Mouse (Mus musculus) heart, embryonic 11.5 days (tissue): ENCODE results near the gene Supt4a. TPM values are rescaled to one million over a fixed set of nuclear protein-coding genes. Genes with fewer than 3 reads are reported as not detected.

Source experiments
- ATAC-seq: fragments of 200-750 bp; cut with Nextera tagmentation; replicated peaks from 2 replicates; pipeline ENCODE4 v1.8.0; 2017; ENCODE audit warnings: moderate library complexity; ENCODE audit not compliant: insufficient number of reproducible peaks, low FRiP score, low TSS enrichment
- H3K27ac ChIP-seq: fragments of 300-500 bp; sonication (generic); 2 replicates; pipeline ENCODE4 v1.5.1; 2014; ENCODE audit warnings: mild to moderate bottlenecking, low read depth, low read length
- H3K27me3 ChIP-seq: fragments of 300-500 bp; sonication (generic); 2 replicates; pipeline ENCODE4 v1.6.1; 2014; ENCODE audit warnings: mild to moderate bottlenecking, low read length, mixed read lengths; ENCODE audit not compliant: control insufficient read depth, insufficient read depth
- H3K36me3 ChIP-seq: fragments of 300-500 bp; sonication (generic); 2 replicates; pipeline ENCODE4 v1.6.1; 2014; ENCODE audit warnings: mild to moderate bottlenecking, low read length, moderate library complexity, mixed read lengths; ENCODE audit not compliant: control insufficient read depth, insufficient read depth
- H3K4me1 ChIP-seq: fragments of 300-500 bp; sonication (generic); 2 replicates; pipeline ENCODE4 v1.6.1; 2014; ENCODE audit warnings: low read length; ENCODE audit not compliant: control insufficient read depth, insufficient read depth
- H3K4me2 ChIP-seq: fragments of 300-500 bp; sonication (generic); 2 replicates; pipeline ENCODE4 v1.6.1; 2014; ENCODE audit warnings: mild to moderate bottlenecking, moderate library complexity
- H3K4me3 ChIP-seq: fragments of 300-500 bp; sonication (generic); 2 replicates; pipeline ENCODE4 v1.5.1; 2014; ENCODE audit warnings: low read depth, low read length
- H3K9ac ChIP-seq: fragments of 300-500 bp; sonication (generic); 2 replicates; pipeline ENCODE4 v1.6.1; 2014; ENCODE audit warnings: mild to moderate bottlenecking, low read depth, low read length, moderate library complexity
- H3K9me3 ChIP-seq: fragments of 300-500 bp; sonication (generic); replicated peaks from 2 replicates; pipeline ENCODE4 v1.6.1; 2016; ENCODE audit warnings: low read length; ENCODE audit not compliant: control insufficient read depth
- WGBS: fragments of 180-500 bp; shearing (Covaris S2); extraction: QIAGEN DNeasy Blood & Tissue Kit; methylation state at CpG from one replicate; pipeline ENCODE4 v1.1.7; 2014; ENCODE audit not compliant: insufficient replicate concordance; 5-methylcytosine and 5-hydroxymethylcytosine counted together
- polyA plus RNA-seq: library from polyadenylated mRNA; unstranded; fragments of >200 nt; fragmentation: Nextera tagmentation; extraction: Ambion mirVana; gene quantifications from 2 replicates; pipeline ENCODE4 v1.2.1, GENCODE M21; 2014

Supt4a gene
- polyA plus RNA-seq, 1 experiment from 2014 or later, result 120 TPM

DNA sequence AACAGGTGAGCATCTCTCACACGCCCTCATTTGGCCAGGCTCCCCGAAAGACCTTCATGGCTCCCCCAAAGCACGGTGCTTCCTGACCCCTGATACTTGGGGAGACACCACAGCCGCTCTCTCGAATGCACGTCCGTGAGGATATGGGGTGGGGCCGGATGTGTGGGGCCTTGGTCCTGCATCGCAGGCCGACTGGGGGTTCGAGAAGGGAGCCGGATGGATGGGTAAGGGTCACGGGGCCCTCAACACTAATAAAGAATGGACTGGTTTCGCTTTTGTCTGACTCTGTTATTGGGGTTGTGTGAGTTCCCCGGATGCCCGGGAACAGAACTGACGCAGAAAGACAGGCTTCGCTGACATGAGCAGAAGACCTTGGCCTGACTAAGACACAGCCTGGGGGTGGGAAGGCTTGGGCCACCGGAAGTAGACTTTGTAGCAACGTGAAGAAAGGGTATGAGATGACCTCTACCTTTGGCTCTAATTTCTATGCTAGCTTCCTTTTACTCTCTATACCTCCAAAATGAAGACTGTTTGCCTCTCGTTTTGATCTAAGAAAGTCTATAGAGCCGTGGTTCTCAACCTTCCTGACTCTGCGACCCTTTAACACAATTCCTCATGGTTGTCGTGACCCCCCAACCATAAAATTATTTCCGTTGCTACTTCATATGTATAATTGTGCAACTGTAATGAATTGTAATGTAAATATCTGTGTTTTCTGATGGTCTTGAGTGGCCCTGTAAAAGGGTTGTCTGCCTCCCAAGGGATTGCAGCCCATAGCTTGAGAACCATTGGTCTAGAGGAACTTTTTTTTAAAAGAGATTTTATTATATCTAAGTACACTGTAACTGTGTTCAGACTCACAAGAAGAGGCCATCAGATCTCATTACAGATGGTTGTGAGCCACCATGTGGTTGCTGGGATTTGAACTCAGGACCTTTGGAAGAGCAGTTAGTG, 19.9 kb downstream of the Supt4a start:
- H3K27me3 ChIP-seq, result peaks cover 30% of the 10 kb centered on the region
- 0 out of 2 replicates have a peak, but pooled peaks cover 5% of the 10 kb centered on the region for H3K4me1 ChIP-seq
- peak overlapping the region; percentile 41; the same call in 1 of the 2 replicates for H3K27ac ChIP-seq
- H3K36me3 ChIP-seq, result no peaks in the 10 kb centered on the region
- peak overlapping the region; percentile 34 for H3K4me3 ChIP-seq
- peak overlapping the region; percentile 40 for H3K4me2 ChIP-seq
- WGBS, result 76% methylated on average over 25 of the region's 25 CpGs
- ATAC-seq, result no peak
- no peaks in the 10 kb centered on the region for H3K9me3 ChIP-seq
- peak overlapping the region; percentile 68; the same call in 1 of the 2 replicates for H3K9ac ChIP-seq

DNA sequence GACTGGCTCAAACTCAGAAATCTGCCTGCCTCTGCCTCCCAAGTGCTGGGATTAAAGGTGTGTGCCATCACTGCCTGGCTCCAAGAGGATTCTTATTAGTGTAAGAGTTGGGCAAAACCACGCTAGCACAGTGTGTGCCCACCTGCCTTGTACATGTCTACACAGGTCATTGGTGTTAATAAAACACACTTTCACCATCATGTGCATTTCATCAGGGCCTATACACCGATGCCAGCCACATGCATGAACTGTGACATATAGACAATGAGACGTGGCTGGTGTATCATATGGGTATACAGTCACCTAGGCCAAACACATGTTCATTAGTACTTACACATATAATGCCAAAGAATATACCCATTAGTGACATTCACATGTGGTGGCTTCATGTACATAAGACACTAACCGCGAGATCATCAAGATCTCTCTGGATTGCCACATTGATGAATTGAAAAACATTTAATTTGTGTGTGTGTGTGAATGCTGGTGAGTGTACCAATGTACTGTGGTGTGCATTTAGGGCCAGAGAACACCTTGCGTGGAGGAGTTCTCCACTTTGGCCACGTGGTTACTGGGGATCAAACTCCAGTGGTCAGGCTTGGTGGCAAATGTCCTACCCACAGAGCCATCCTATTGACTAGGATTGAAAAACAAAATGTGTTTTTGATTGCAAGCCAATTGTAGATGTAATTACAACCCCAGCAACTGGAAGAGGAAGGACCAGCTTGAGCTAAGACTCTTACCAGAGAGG, 21.0 kb downstream of the Supt4a start:
- H3K27me3 ChIP-seq, result peaks cover 41% of the 10 kb centered on the region
- H3K4me2 ChIP-seq, result no peak overlapping the region
- H3K27ac ChIP-seq, result no peak overlapping the region
- ATAC-seq, result no peak
- H3K4me1 ChIP-seq, result 0 out of 2 replicates have a peak, but pooled peaks cover 5% of the 10 kb centered on the region
- H3K36me3 ChIP-seq, result no peaks in the 10 kb centered on the region
- no peak overlapping the region for H3K4me3 ChIP-seq
- no peaks in the 10 kb centered on the region for H3K9me3 ChIP-seq
- H3K9ac ChIP-seq, result no peak overlapping the region
- 71% methylated on average over 7 of the region's 7 CpGs for WGBS

DNA sequence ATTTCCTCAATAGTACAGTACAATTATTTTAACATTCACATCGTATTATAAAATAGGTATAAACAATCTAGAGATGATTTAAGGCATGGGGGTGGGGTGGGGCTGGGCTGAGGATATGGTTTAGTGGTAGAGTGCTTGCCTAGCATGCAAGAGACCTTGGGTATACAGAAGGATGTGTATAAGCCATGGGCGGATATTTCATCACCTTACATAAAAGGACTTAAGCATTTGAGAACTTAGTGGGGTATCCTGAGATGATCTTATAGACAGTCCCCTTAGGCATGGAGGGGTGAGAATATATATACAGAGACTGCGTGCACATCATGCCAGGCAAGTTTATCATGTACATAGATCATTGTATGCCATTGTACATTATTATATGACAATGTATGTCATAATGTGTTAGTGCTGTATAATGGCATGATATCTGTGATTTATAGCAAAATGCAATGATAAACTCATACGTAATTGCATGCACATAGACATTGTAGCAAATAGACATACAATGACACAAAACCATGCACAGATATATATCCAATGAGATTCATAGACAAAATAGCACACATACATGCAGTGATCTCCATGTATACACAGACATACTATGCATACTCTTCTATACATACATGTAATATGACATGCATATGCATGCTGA, 21.7 kb downstream of the Supt4a start:
- H3K27me3 ChIP-seq, result peaks cover 48% of the 10 kb centered on the region
- no peak overlapping the region for H3K9ac ChIP-seq
- peaks cover 5% of the 10 kb centered on the region for H3K4me1 ChIP-seq
- 66% methylated on average over 4 of the region's 4 CpGs for WGBS
- H3K4me2 ChIP-seq, result no peak overlapping the region
- no peak for ATAC-seq
- H3K4me3 ChIP-seq, result no peak overlapping the region
- no peak overlapping the region for H3K27ac ChIP-seq
- H3K9me3 ChIP-seq, result no peaks in the 10 kb centered on the region
- H3K36me3 ChIP-seq, result no peaks in the 10 kb centered on the region

DNA sequence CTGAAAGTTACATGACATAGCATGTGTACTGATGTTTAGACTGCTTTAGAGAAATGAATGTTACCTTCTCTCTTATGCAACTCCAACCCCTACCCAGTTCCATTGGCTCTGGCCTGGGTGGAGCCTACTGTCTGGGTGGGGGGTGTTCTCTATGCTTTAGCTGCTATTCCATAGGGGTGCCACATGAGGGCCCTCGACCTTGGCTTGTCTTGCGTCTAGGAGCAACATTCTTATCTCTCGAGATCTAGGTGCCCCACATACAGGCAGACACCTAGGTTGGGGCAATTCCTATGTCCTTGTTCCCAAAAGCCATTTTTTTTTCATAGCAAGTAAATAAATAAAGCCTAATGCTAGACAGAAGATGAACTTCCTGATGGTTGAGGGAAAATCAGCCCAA, 22.3 kb downstream of the Supt4a start:
- Histone ChIP-seq H3K9ac (no peak overlapping the region), H3K27ac (no peak overlapping the region), H3K4me3 (no peak overlapping the region), H3K4me1 (peaks cover 7% of the 10 kb centered on the region), H3K4me2 (no peak overlapping the region), H3K9me3 (no peaks in the 10 kb centered on the region), H3K36me3 (no peaks in the 10 kb centered on the region), H3K27me3 (peaks cover 54% of the 10 kb centered on the region)
- WGBS, result 4% methylated on average over 3 of the region's 3 CpGs
- no peak for ATAC-seq

DNA sequence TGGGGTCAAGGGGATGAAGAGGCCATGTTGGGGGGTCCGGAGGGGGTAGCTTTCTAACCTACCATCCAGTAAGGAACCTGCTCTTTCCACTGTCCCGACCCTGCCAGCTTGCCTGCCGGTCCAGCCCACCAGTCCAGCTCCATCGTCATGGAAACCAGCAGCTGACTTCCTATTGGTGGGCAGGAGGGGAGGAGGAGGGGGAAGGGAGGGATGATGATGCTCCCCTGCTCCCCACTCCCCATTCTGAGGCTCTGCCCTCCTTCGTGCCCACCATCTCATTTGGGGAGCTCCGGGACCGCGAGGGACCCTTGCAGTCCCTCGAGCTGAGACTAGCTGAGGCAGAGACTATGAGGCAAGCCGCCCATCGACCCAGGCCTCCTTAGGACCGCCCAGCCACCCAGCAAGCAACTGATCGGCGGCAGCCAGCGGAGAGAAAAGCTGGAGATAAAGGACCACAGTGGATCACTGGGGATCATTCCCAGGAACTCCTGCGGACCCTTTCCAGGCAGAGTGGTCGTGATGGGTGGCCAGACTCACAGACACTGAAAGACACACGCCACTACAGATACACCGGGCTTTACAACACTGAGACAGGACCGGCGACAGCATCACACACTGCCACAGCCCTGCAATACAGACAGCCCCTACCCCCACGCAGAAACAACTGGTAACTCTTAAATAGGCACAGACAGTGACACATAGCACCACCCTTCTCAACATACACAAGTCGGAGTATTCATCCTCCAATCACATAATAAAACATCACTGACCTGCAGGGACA, 23.1 kb downstream of the Supt4a start, which contains the start of gene Tspoap1:
TSS of gene Tspoap1 (plus strand) at position 241 of the 781 bp plus-strand sequence.
- no peak for ATAC-seq
- Histone ChIP-seq H3K4me3 (no peak within 1 kb of the TSS), H3K36me3 (no peaks in the 10 kb centered on the region), H3K27me3 (peaks cover 62% of the 10 kb centered on the region), H3K4me2 (no peak within 1 kb of the TSS), H3K9ac (no peak within 1 kb of the TSS), H3K9me3 (no peaks in the 10 kb centered on the region), H3K27ac (no peak within 1 kb of the TSS), H3K4me1 (peaks cover 8% of the 10 kb centered on the region)
- 8% methylated on average over 23 of the region's 23 CpGs for WGBS

DNA sequence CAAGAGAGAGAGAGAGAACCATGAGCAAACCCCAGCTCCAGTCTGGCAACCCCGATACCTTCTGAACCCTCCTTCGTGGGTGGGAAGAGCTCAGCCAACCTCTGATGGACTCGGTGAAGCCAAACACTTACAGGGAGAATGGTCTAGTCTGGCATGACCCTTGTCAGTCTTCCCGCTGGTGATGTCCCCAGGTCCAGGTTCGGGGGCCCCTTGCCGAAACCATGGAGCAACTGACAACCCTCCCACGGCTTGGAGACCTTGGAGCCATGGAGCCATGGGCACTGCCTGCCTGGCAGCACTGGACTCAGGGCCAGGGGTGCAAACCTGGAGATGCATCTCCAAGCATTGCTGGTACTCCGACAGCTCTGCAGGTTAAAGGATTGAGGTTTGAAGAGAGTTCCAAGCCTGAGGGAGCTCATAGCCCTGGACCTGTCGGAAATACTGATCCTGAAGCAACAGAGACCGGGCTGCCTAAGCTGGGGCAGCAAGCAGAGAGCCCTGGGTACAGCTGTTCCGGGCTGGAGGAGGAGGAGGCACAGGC, 23.9 kb downstream of the Supt4a start:
- Histone ChIP-seq H3K4me1 (peaks cover 8% of the 10 kb centered on the region), H3K36me3 (no peaks in the 10 kb centered on the region), H3K9me3 (no peaks in the 10 kb centered on the region), H3K9ac (no peak overlapping the region), H3K27me3 (peaks cover 70% of the 10 kb centered on the region), H3K27ac (no peak overlapping the region), H3K4me3 (no peak overlapping the region), H3K4me2 (no peak overlapping the region)
- no peak for ATAC-seq
- 64% methylated on average over 11 of the region's 11 CpGs for WGBS

DNA sequence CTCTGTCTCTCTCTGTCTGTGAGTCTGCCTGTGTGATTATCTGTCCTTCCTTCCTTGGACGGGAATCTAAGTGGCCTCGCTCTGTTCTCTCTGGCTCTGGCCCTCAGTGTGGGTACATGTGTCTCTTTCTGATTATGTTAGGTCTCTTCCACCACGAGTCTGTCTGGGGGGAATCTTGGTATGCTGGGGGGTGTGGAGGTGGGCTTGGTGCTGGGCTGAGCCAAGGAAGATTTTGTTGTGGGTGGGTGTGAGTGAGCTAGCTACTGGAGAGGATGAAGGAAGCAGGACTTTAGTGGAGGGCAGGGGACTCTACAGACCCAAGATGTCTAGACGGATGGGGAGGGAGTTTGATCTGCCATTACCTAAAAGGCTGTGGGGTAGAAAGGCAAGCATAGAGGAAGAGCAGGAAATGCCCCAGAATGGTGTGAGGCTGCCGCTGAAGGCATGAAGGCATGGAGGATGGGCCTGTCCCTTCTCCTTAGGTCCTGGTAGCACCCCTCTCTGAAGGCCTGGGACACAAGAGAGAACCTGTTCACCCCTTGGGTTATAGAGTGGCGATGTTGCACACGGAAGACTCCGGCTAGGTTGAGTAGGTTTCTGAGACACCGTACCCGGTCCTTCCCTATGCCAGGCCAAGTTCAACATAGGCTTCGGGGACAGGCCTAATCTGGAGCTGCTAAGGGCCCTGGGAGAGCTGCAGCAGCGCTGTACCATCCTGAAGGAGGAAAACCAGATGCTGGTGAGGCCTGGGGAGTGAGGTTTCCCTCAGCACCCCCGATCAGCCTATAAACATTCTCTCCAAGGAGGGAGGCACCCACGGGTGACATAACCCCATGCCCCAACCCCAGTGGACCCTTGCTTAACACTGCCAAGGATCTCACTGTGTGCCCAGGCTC, 24.7 kb downstream of the Supt4a start:
- H3K36me3 ChIP-seq, result no peaks in the 10 kb centered on the region
- H3K27me3 ChIP-seq, result peaks cover 78% of the 10 kb centered on the region
- peaks cover 8% of the 10 kb centered on the region for H3K4me1 ChIP-seq
- no peak overlapping the region for H3K4me3 ChIP-seq
- no peak overlapping the region for H3K9ac ChIP-seq
- 65% methylated on average over 14 of the region's 14 CpGs for WGBS
- ATAC-seq, result no peak
- H3K9me3 ChIP-seq, result no peaks in the 10 kb centered on the region
- no peak overlapping the region for H3K27ac ChIP-seq
- no peak overlapping the region for H3K4me2 ChIP-seq
